Mouse (Mus musculus) skeletal muscle tissue, adult 2 months (tissue): ENCODE data around the gene Dlx3.

Experiments
- DNase-seq: peaks from one replicate; pipeline ENCODE4 v3.0.0-alpha.2; 2012; ENCODE audit warnings: low read depth, low spot score

Gene Dlx3

GRCm38 (mm10) chr11:95153116-95153515 lies 33.2 kb downstream of the Dlx3 start:
- DNase-seq = no peak

GRCm38 (mm10) chr11:95153681-95154080 lies 33.8 kb downstream of the Dlx3 start:
- no peak for DNase-seq

- DNase-seq = no peak
Measured at GRCm38 (mm10) chr11:95155511-95155910, 35.6 kb downstream of the Dlx3 start.

- no peak for DNase-seq
Measured at GRCm38 (mm10) chr11:95157356-95157755, 37.4 kb downstream of the Dlx3 start.

- DNase-seq = no peak
Measured at GRCm38 (mm10) chr11:95157872-95158271, 38.0 kb downstream of the Dlx3 start.

GRCm38 (mm10) chr11:95159763-95160371 lies 39.9 kb downstream of the Dlx3 start:
- no peak for DNase-seq

GRCm38 (mm10) chr11:95160693-95161092 lies 40.8 kb downstream of the Dlx3 start:
- no peak for DNase-seq

- DNase-seq = no peak
Measured at GRCm38 (mm10) chr11:95161708-95162107, 41.8 kb downstream of the Dlx3 start.

- DNase-seq = no peak
Measured at GRCm38 (mm10) chr11:95165857-95166256, 45.9 kb downstream of the Dlx3 start.
